Comparison of ENCODE assay signal across 9 mouse cellular contexts in the genomic region with DNA sequence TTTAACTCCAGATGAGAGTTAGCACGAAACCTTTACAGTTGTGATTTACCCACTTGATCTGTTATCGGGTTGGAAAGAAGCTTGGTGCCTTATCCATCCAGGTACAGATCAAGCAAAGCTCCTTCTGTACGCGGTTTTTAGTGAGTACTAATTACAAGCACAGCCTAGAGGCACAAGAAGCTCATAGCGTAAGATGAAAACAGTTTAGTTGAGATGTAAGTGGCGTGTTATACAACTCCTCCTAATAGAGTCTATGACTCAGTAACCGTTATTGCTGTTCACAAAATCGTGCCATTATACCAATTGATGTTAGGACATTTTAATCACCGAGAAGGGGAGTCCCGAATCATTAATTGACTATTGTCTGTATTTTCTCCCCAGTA. TPM values are rescaled to one million over a fixed set of nuclear protein-coding genes. Genes with fewer than 3 reads are reported as not detected.
A peak's percentile ranks its signal among the peaks of the same experiment; 100 is the strongest.
DNase-seq lines count a peak whose midpoint lies in the region; ATAC-seq lines count a peak whose summit lies in the region.
"Had no signal": no experiment of that assay in that cellular context is flagged by ENCODE, and none has a peak within 500 bp of the region (broad histone marks: within the 10 kb centered on the region; RNA-seq: fewer than 3 reads in every experiment).

No protein-coding gene starts in this region.

- peak overlapping the region; percentile 91 for H3K9ac ChIP-seq in lung, embryonic 15.5 days
- peak overlapping the region; percentile 79 for H3K9ac ChIP-seq in embryonic facial prominence, embryonic 11.5 days (replicated peaks; ENCODE audit: low read length)
- H3K9ac ChIP-seq in intestine, embryonic 16.5 days (ENCODE audit: low read depth, low read length): peak overlapping the region; percentile 88
- peak overlapping the region; percentile 73 for H3K9ac ChIP-seq in neural tube, embryonic 15.5 days (replicated peaks)

- no peaks in the 10 kb centered on the region for H3K27me3 ChIP-seq in lung, embryonic 15.5 days
- H3K27me3 ChIP-seq in embryonic facial prominence, embryonic 11.5 days (ENCODE audit: control insufficient read depth, insufficient read depth, low read length): no peaks in the 10 kb centered on the region
- no peaks in the 10 kb centered on the region for H3K27me3 ChIP-seq in intestine, embryonic 16.5 days (replicated peaks; ENCODE audit: control insufficient read depth, insufficient read depth, low read length)
- no peaks in the 10 kb centered on the region for H3K27me3 ChIP-seq in neural tube, embryonic 15.5 days (replicated peaks)

- no peak for ATAC-seq in lung, embryonic 15.5 days (ENCODE audit: borderline replicate concordance, extremely low read depth, low FRiP score, low TSS enrichment)
- no peak for ATAC-seq in embryonic facial prominence, embryonic 11.5 days (replicated peaks; ENCODE audit: insufficient number of reproducible peaks, low FRiP score, low TSS enrichment, low read depth)
- no peak for ATAC-seq in intestine, embryonic 16.5 days
- peak; percentile 15; the same call in 1 of the 2 replicates for ATAC-seq in neural tube, embryonic 15.5 days (ENCODE audit: low FRiP score)

- H3K4me3 ChIP-seq in lung, embryonic 15.5 days: peak overlapping the region; percentile 97
- peak overlapping the region; percentile 78 for H3K4me3 ChIP-seq in embryonic facial prominence, embryonic 11.5 days (ENCODE audit: low read depth, low read length)
- H3K4me3 ChIP-seq in intestine, embryonic 16.5 days (ENCODE audit: low read length): peak overlapping the region; percentile 97
- H3K4me3 ChIP-seq in neural tube, embryonic 15.5 days (replicated peaks): peak overlapping the region; percentile 90

- WGBS in lung, embryonic 15.5 days: 33% methylated on average over 10 of the region's 10 CpGs
- WGBS in embryonic facial prominence, embryonic 11.5 days: 32% methylated on average over 10 of the region's 10 CpGs
- 30% methylated on average over 10 of the region's 10 CpGs for WGBS in intestine, embryonic 16.5 days
- WGBS in neural tube, embryonic 15.5 days: 26% methylated on average over 10 of the region's 10 CpGs

- H3K9me3 ChIP-seq in lung, embryonic 15.5 days: no peaks in the 10 kb centered on the region
- no peaks in the 10 kb centered on the region for H3K9me3 ChIP-seq in embryonic facial prominence, embryonic 11.5 days (replicated peaks; ENCODE audit: control insufficient read depth, low read length)
- no peaks in the 10 kb centered on the region for H3K9me3 ChIP-seq in intestine, embryonic 16.5 days (ENCODE audit: control insufficient read depth, low read length)
- no peaks in the 10 kb centered on the region for H3K9me3 ChIP-seq in neural tube, embryonic 15.5 days (replicated peaks)

- peaks cover 10% of the 10 kb centered on the region; the same call in 1 of the 2 replicates for H3K4me1 ChIP-seq in lung, embryonic 15.5 days
- H3K4me1 ChIP-seq in embryonic facial prominence, embryonic 11.5 days (ENCODE audit: control insufficient read depth, insufficient read depth, low read length): no peaks in the 10 kb centered on the region
- peaks cover 8% of the 10 kb centered on the region for H3K4me1 ChIP-seq in intestine, embryonic 16.5 days (ENCODE audit: control insufficient read depth, insufficient read depth, low read length)
- H3K4me1 ChIP-seq in neural tube, embryonic 15.5 days: peaks cover 26% of the 10 kb centered on the region

- H3K27ac ChIP-seq in lung, embryonic 15.5 days: 0 out of 2 replicates have a peak overlapping the region, but pooled peaks have one; percentile 92
- H3K27ac ChIP-seq in embryonic facial prominence, embryonic 11.5 days (replicated peaks; ENCODE audit: low read depth, low read length): no peak overlapping the region
- peak overlapping the region; percentile 93; the same call in 1 of the 2 replicates for H3K27ac ChIP-seq in intestine, embryonic 16.5 days (ENCODE audit: low read length)
- H3K27ac ChIP-seq in neural tube, embryonic 15.5 days (replicated peaks): peak overlapping the region; percentile 88

- H3K4me2 ChIP-seq in lung, embryonic 15.5 days: peak overlapping the region; percentile 68
- H3K4me2 ChIP-seq in embryonic facial prominence, embryonic 11.5 days (ENCODE audit: low read depth, low read length): peak overlapping the region; percentile 60
- H3K4me2 ChIP-seq in intestine, embryonic 16.5 days (ENCODE audit: low read depth, low read length): peak overlapping the region; percentile 80
- peak overlapping the region; percentile 84 for H3K4me2 ChIP-seq in neural tube, embryonic 15.5 days

- DNase-seq in lung, postnatal 4 days: no peak
- no peak for DNase-seq in embryonic facial prominence, embryonic 11.5 days (ENCODE audit: low spot score)
- no peak for DNase-seq in gastrocnemius, postnatal 25 days
- DNase-seq in cerebellum, adult 18-20 months: no peak
- no peak for DNase-seq in left cerebral cortex, adult 9 months (ENCODE audit: low spot score in 2 of 2)
- DNase-seq: cerebellum, postnatal 25 days had no signal

- H3K36me3 ChIP-seq in lung, embryonic 15.5 days: peaks cover 9% of the 10 kb centered on the region
- no peaks in the 10 kb centered on the region for H3K36me3 ChIP-seq in embryonic facial prominence, embryonic 11.5 days (replicated peaks; ENCODE audit: control insufficient read depth, insufficient read depth, low read depth, low read length)
- no peaks in the 10 kb centered on the region for H3K36me3 ChIP-seq in intestine, embryonic 16.5 days (ENCODE audit: control insufficient read depth, insufficient read depth, low read length)
- 0 out of 2 replicates have a peak, but pooled peaks cover 2% of the 10 kb centered on the region for H3K36me3 ChIP-seq in neural tube, embryonic 15.5 days

RNA-seq across cellular contexts. Expression of a gene that starts 1.0 kb away (rescaled TPM):
- polyA plus RNA-seq in lung, embryonic 15.5 days (2015; fragmentation: Nextera tagmentation; extraction: Ambion mirVana): 41.6 and 43.5 TPM in 2 replicates
- 50.7 and 53.9 TPM in 2 replicates for polyA plus RNA-seq in embryonic facial prominence, embryonic 11.5 days (2014; fragmentation: Nextera tagmentation; extraction: Ambion mirVana)
- polyA plus RNA-seq in intestine, embryonic 16.5 days (2015; fragmentation: Nextera tagmentation; extraction: Ambion mirVana): 32.0 and 32.9 TPM in 2 replicates
- polyA plus RNA-seq in neural tube, embryonic 15.5 days (2015; fragmentation: Nextera tagmentation; extraction: Ambion mirVana): 53.0 and 54.0 TPM in 2 replicates
- total RNA-seq in gastrocnemius, postnatal 25 days (2021): 10 to 100 TPM; 39.3 to 48.5 TPM

RNA-seq across cellular contexts. Expression of a gene that starts 42.6 kb away (rescaled TPM):
- polyA plus RNA-seq in lung, embryonic 15.5 days (2015; fragmentation: Nextera tagmentation; extraction: Ambion mirVana): 17.7 and 18.4 TPM in 2 replicates
- polyA plus RNA-seq in embryonic facial prominence, embryonic 11.5 days (2014; fragmentation: Nextera tagmentation; extraction: Ambion mirVana): 21.9 and 23.3 TPM in 2 replicates
- polyA plus RNA-seq in intestine, embryonic 16.5 days (2015; fragmentation: Nextera tagmentation; extraction: Ambion mirVana): 23.1 and 24.9 TPM in 2 replicates
- 14.5 and 16.9 TPM in 2 replicates for polyA plus RNA-seq in neural tube, embryonic 15.5 days (2015; fragmentation: Nextera tagmentation; extraction: Ambion mirVana)
- total RNA-seq in gastrocnemius, postnatal 25 days (2021): 10 to 100 TPM; 11.5 to 11.6 TPM

RNA-seq across cellular contexts. Expression of a gene that starts 57.7 kb away (rescaled TPM):
- 1.5 and 2.1 TPM in 2 replicates for polyA plus RNA-seq in lung, embryonic 15.5 days (2015; fragmentation: Nextera tagmentation; extraction: Ambion mirVana)
- 1.5 TPM in 2 replicates for polyA plus RNA-seq in embryonic facial prominence, embryonic 11.5 days (2014; fragmentation: Nextera tagmentation; extraction: Ambion mirVana)
- 6.0 and 7.1 TPM in 2 replicates for polyA plus RNA-seq in intestine, embryonic 16.5 days (2015; fragmentation: Nextera tagmentation; extraction: Ambion mirVana)
- 5.7 and 6.8 TPM in 2 replicates for polyA plus RNA-seq in neural tube, embryonic 15.5 days (2015; fragmentation: Nextera tagmentation; extraction: Ambion mirVana)
- total RNA-seq in gastrocnemius, postnatal 25 days (2021): 1 to 10 TPM in 1 of 2 experiments, under 1 TPM in 1; 0.49 to 1.9 TPM
